Mouse (Mus musculus): ENCODE measurements around the gene Ccdc62. TPM values are rescaled to one million over a fixed set of nuclear protein-coding genes. Genes with fewer than 3 reads are reported as not detected.

The Ccdc62 gene
- polyA plus RNA-seq, 1 experiment, result 2.3 TPM

- no peaks in the 10 kb centered on the region for H3K27me3 ChIP-seq (ENCODE audit: control insufficient read depth, insufficient read depth, low read length)
- H3K4me3 ChIP-seq (ENCODE audit: control insufficient read depth, insufficient read depth, low read length), result peak within 1 kb of the TSS; percentile 76
- no peak within 1 kb of the TSS; the same call in 1 of the 2 replicates for H3K27ac ChIP-seq (ENCODE audit: control insufficient read depth, insufficient read depth, low read length)
- TF ChIP-seq CTCF (IDR thresholded peaks at IDR 0.05; ENCODE audit: borderline replicate concordance, control insufficient read depth, extremely low read depth, insufficient read depth, low read length, poor library complexity) (no peak), POLR2A (IDR thresholded peaks at IDR 0.05; ENCODE audit: control insufficient read depth, extremely low read depth, insufficient read depth, low read length, poor library complexity) (no peak)
- no peaks in the 10 kb centered on the region for H3K36me3 ChIP-seq (ENCODE audit: control insufficient read depth, insufficient read depth, low read length)
- peak; percentile 73 for DNase-seq
- under 1% methylated on average over 106 of the region's 106 CpGs for WGBS
- H3K4me1 ChIP-seq (replicated peaks; ENCODE audit: control insufficient read depth, insufficient read depth, low read length), result peaks cover 14% of the 10 kb centered on the region
Measured at GRCm38 (mm10) chr5:123973299-123974178, 43.1 kb downstream of the Ccdc62 start, which contains the start of gene Hip1r. Gene Hip1r (plus strand): TSS chr5:123973628.

DNA sequence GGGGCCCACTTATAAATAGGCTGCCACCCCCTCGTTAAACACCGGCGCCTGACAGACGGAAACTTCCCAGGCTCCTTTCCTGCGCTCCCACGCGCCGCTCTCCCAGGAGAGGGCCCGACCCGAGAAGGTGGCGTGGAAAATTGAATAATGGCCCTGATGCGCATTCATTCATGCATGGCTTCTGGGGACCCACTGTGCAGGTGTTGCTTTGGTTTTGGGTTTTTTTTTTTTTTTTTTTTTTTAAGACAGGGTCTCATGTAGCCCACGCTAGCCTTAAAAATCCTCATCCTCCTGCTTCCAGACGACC, 43.7 kb downstream of the Ccdc62 start:
- Histone ChIP-seq H3K27me3 (ENCODE audit: control insufficient read depth, insufficient read depth, low read length) (no peaks in the 10 kb centered on the region), H3K27ac (ENCODE audit: control insufficient read depth, insufficient read depth, low read length) (no peak overlapping the region; the same call in 1 of the 2 replicates), H3K4me1 (replicated peaks; ENCODE audit: control insufficient read depth, insufficient read depth, low read length) (peaks cover 14% of the 10 kb centered on the region), H3K36me3 (ENCODE audit: control insufficient read depth, insufficient read depth, low read length) (no peaks in the 10 kb centered on the region), H3K4me3 (ENCODE audit: control insufficient read depth, insufficient read depth, low read length) (peak overlapping the region; percentile 76)
- TF ChIP-seq POLR2A (IDR thresholded peaks at IDR 0.05; ENCODE audit: control insufficient read depth, extremely low read depth, insufficient read depth, low read length, poor library complexity), result no peak
- TF ChIP-seq CTCF (IDR thresholded peaks at IDR 0.05; ENCODE audit: borderline replicate concordance, control insufficient read depth, extremely low read depth, insufficient read depth, low read length, poor library complexity), result no peak
- no peak for DNase-seq
- WGBS, result 2% methylated on average over 14 of the region's 14 CpGs

GRCm38 (mm10) chr5:123974616-123975111, 44.2 kb downstream of the Ccdc62 start:
- Histone ChIP-seq H3K27ac (ENCODE audit: control insufficient read depth, insufficient read depth, low read length) (no peak overlapping the region), H3K27me3 (ENCODE audit: control insufficient read depth, insufficient read depth, low read length) (no peaks in the 10 kb centered on the region), H3K4me1 (replicated peaks; ENCODE audit: control insufficient read depth, insufficient read depth, low read length) (peaks cover 14% of the 10 kb centered on the region), H3K4me3 (ENCODE audit: control insufficient read depth, insufficient read depth, low read length) (no peak overlapping the region), H3K36me3 (ENCODE audit: control insufficient read depth, insufficient read depth, low read length) (no peaks in the 10 kb centered on the region)
- no peak for TF ChIP-seq POLR2A (IDR thresholded peaks at IDR 0.05; ENCODE audit: control insufficient read depth, extremely low read depth, insufficient read depth, low read length, poor library complexity)
- TF ChIP-seq CTCF (IDR thresholded peaks at IDR 0.05; ENCODE audit: borderline replicate concordance, control insufficient read depth, extremely low read depth, insufficient read depth, low read length, poor library complexity), result no peak
- WGBS, result 12% methylated on average over 11 of the region's 11 CpGs
- peak; percentile 22 for DNase-seq

DNA sequence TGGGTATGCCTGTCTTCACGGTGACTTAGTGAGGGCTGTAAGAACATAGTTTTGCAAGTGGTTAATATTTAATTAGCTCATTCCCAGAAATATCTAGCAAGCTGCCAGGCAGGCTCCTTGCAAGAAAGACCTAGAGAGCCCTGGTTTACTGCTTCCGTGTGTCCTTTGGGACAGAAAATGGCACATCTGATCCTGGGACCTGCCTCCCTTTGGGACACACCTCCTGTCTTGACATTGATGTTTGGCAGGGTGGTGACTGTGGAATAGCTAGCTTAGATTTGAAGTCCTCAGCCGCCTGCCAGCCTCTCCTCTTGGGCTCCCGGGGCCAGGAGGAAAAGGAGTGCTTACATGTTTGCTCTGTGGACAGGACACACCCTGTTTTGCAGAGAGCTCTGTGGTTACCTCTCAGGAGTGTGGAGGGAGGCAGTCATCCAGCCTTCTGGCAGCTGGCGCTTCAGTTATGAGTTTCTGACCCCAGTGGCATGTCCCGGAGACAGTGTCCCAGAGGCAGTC, 45.2 kb downstream of the Ccdc62 start:
- Histone ChIP-seq H3K27me3 (ENCODE audit: control insufficient read depth, insufficient read depth, low read length) (no peaks in the 10 kb centered on the region), H3K4me1 (replicated peaks; ENCODE audit: control insufficient read depth, insufficient read depth, low read length) (peaks cover 14% of the 10 kb centered on the region), H3K27ac (ENCODE audit: control insufficient read depth, insufficient read depth, low read length) (no peak overlapping the region), H3K4me3 (ENCODE audit: control insufficient read depth, insufficient read depth, low read length) (no peak overlapping the region), H3K36me3 (ENCODE audit: control insufficient read depth, insufficient read depth, low read length) (no peaks in the 10 kb centered on the region)
- no peak for TF ChIP-seq CTCF (IDR thresholded peaks at IDR 0.05; ENCODE audit: borderline replicate concordance, control insufficient read depth, extremely low read depth, insufficient read depth, low read length, poor library complexity)
- no peak for TF ChIP-seq POLR2A (IDR thresholded peaks at IDR 0.05; ENCODE audit: control insufficient read depth, extremely low read depth, insufficient read depth, low read length, poor library complexity)
- DNase-seq, result no peak
- WGBS, result 50% methylated on average over 6 of the region's 6 CpGs

DNA sequence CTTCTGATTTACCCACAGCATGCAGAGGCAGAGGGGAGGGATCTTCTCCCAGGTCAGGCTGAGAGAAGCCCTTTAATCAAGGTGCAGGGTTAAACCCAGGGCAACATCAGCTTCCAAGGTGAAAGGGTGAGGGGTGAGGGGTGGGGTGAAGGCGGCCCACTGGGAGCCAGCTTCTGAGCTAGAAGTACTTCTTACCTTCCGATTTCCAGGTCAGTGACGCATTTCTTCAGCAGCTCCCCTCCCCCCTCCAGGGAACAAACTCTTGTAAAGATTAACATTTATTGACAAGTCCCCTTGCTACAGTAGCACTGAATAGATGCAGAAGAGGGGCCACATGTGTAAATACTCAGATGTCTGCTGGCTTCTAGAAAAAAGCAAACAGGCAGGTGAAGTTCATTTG, 46.8 kb downstream of the Ccdc62 start:
- WGBS, result 96% methylated on average over 3 of the region's 3 CpGs
- TF ChIP-seq POLR2A (IDR thresholded peaks at IDR 0.05; ENCODE audit: control insufficient read depth, extremely low read depth, insufficient read depth, low read length, poor library complexity) (no peak), CTCF (IDR thresholded peaks at IDR 0.05; ENCODE audit: borderline replicate concordance, control insufficient read depth, extremely low read depth, insufficient read depth, low read length, poor library complexity) (no peak)
- Histone ChIP-seq H3K36me3 (ENCODE audit: control insufficient read depth, insufficient read depth, low read length) (no peaks in the 10 kb centered on the region), H3K27ac (ENCODE audit: control insufficient read depth, insufficient read depth, low read length) (no peak overlapping the region), H3K4me3 (ENCODE audit: control insufficient read depth, insufficient read depth, low read length) (no peak overlapping the region), H3K4me1 (replicated peaks; ENCODE audit: control insufficient read depth, insufficient read depth, low read length) (peaks cover 14% of the 10 kb centered on the region), H3K27me3 (ENCODE audit: control insufficient read depth, insufficient read depth, low read length) (no peaks in the 10 kb centered on the region)
- no peak for DNase-seq

GRCm38 (mm10) chr5:123978131-123978530, 47.7 kb downstream of the Ccdc62 start:
- Histone ChIP-seq H3K27me3 (ENCODE audit: control insufficient read depth, insufficient read depth, low read length) (no peaks in the 10 kb centered on the region), H3K36me3 (ENCODE audit: control insufficient read depth, insufficient read depth, low read length) (no peaks in the 10 kb centered on the region), H3K4me1 (replicated peaks; ENCODE audit: control insufficient read depth, insufficient read depth, low read length) (peaks cover 13% of the 10 kb centered on the region), H3K27ac (ENCODE audit: control insufficient read depth, insufficient read depth, low read length) (no peak overlapping the region), H3K4me3 (ENCODE audit: control insufficient read depth, insufficient read depth, low read length) (no peak overlapping the region)
- DNase-seq, result no peak
- TF ChIP-seq POLR2A (IDR thresholded peaks at IDR 0.05; ENCODE audit: control insufficient read depth, extremely low read depth, insufficient read depth, low read length, poor library complexity), result no peak
- TF ChIP-seq CTCF (IDR thresholded peaks at IDR 0.05; ENCODE audit: borderline replicate concordance, control insufficient read depth, extremely low read depth, insufficient read depth, low read length, poor library complexity), result no peak
- WGBS, result 81% methylated on average over 5 of the region's 5 CpGs
